Mouse (Mus musculus) erythroblast, embryonic 14.5 days (primary cell): Measurements from ENCODE around the gene Crp.

Source experiments
- GATA1 ChIP-seq: IDR thresholded peaks from 2 replicates; pipeline ENCODE4 v1.6.1; 2012; ENCODE audit warnings: low read length, inconsistent platforms, mixed read lengths
- TAL1 ChIP-seq: IDR thresholded peaks from 3 replicates; pipeline ENCODE4 v1.6.1; 2012; ENCODE audit warnings: low read length, inconsistent platforms, mixed read lengths

DNA sequence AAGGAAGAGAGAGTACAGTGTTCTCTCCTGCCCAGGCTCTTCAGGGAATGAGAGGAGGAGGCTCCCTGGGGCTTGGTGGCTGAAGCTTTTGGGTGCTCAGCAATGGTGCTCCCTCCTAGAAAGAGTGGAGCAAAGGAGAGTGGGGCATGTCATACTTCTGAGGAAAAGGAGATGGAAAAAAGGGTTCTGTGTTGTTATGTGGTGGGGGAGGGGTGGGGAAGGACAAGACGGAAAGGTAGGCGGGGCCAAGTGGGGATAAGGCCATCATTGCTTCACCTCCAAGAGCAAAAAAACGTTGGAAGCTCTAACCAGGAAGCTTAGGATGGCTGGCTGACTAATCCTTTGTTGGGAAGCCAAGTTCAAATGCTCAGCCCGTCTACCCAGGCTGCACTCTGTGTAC, 14.1 kb downstream of the Crp start:
- TF ChIP-seq TAL1 (no peak), GATA1 (no peak)
